Mouse (Mus musculus): Measurements from ENCODE around the gene Olfr1448. TPM values are rescaled to one million over a fixed set of nuclear protein-coding genes. Genes with fewer than 3 reads are reported as not detected.
"Not testable (repeated sequence)": the region's sequence is repeated elsewhere in the genome, so short reads cannot be mapped to it uniquely, and the experiment has no call there.

Olfr1448 gene
- not detected in 2 replicates for polyA plus RNA-seq (2012; ENCODE audit: insufficient read depth, insufficient read length, missing spikeins)

GRCm38 (mm10) chr19:12924319-12924718 lies at the start of gene Olfr1448:
Gene Olfr1448, minus strand, starts transcription at chr19:12924419.
- no peak for TF ChIP-seq POLR2A (IDR thresholded peaks at IDR 0.05; ENCODE audit: borderline replicate concordance, low read depth, low read length)
- no peak for TF ChIP-seq CTCF (IDR thresholded peaks at IDR 0.05; ENCODE audit: low read depth, low read length)
- peaks cover 2% of the 10 kb centered on the region; the same call in 1 of the 2 replicates for H3K4me1 ChIP-seq (ENCODE audit: control insufficient read depth, insufficient read depth, low read length)
- no peak within 1 kb of the TSS for H3K4me3 ChIP-seq (ENCODE audit: insufficient read depth, low read length)
- no peak within 1 kb of the TSS for H3K27ac ChIP-seq (ENCODE audit: insufficient read depth, low read depth, low read length)

DNA sequence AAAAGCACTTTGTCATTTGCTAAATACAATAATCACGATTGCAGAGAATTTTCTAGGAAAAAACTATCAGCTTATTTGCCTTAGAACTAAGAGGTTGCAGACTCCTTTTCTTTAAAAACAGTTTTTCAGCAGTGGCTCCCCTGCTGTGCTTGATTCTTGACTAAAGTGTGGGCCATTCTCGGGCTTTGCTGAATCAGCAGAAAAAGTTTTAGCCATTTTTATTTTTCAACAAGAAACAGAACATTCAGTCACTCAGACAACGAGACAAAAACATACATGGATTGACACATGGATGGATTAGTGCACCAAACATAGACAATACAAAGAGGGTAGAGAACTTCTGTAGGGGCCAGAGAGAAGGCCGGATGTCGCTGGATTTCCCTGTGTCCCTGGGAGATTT lies 45.9 kb upstream of the Olfr1448 start:
- not testable (repeated sequence) for H3K4me1 ChIP-seq (ENCODE audit: control insufficient read depth, insufficient read depth, low read length); H3K4me3 ChIP-seq (ENCODE audit: insufficient read depth, low read length); H3K27ac ChIP-seq (ENCODE audit: insufficient read depth, low read depth, low read length)

DNA sequence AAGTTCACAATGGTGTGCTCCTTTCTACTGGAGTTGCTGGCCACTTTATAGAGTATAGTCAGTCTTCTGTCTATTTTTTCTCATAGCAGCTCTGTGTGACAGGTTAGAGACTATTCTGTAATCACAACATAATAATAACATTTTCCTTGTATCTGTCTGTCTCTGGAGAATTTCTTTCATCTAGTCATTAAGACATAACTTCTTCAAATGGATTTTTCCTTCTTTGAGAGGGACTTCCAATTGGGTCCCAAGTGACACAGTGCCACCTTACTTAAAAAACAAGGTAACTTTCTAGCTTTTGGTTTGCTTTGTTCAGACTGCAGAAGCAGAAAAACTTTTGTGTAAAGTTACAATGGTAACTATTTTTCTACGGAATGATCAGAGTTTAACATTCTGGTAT lies 25.7 kb upstream of the Olfr1448 start, which contains the start of gene Olfr1450:
Gene Olfr1450 (plus strand): TSS at position 301 of the 400 bp plus-strand sequence.
- TF ChIP-seq CTCF (IDR thresholded peaks at IDR 0.05; ENCODE audit: low read depth, low read length): no peak
- TF ChIP-seq POLR2A (IDR thresholded peaks at IDR 0.05; ENCODE audit: borderline replicate concordance, low read depth, low read length): no peak
- Histone ChIP-seq H3K27ac (ENCODE audit: insufficient read depth, low read depth, low read length) (no peak within 1 kb of the TSS), H3K4me3 (ENCODE audit: insufficient read depth, low read length) (no peak within 1 kb of the TSS), H3K4me1 (ENCODE audit: control insufficient read depth, insufficient read depth, low read length) (no peaks in the 10 kb centered on the region)

GRCm38 (mm10) chr19:12930540-12930939 lies 6.3 kb upstream of the Olfr1448 start, which contains the start of gene Olfr1449:
Gene Olfr1449, plus strand, starts transcription at chr19:12930840.
- Histone ChIP-seq H3K4me1 (ENCODE audit: control insufficient read depth, insufficient read depth, low read length) (peaks cover 7% of the 10 kb centered on the region), H3K4me3 (ENCODE audit: insufficient read depth, low read length) (no peak within 1 kb of the TSS), H3K27ac (ENCODE audit: insufficient read depth, low read depth, low read length) (peak within 1 kb of the TSS; percentile 47)
- TF ChIP-seq POLR2A (IDR thresholded peaks at IDR 0.05; ENCODE audit: borderline replicate concordance, low read depth, low read length): no peak
- no peak for TF ChIP-seq CTCF (IDR thresholded peaks at IDR 0.05; ENCODE audit: low read depth, low read length)

DNA sequence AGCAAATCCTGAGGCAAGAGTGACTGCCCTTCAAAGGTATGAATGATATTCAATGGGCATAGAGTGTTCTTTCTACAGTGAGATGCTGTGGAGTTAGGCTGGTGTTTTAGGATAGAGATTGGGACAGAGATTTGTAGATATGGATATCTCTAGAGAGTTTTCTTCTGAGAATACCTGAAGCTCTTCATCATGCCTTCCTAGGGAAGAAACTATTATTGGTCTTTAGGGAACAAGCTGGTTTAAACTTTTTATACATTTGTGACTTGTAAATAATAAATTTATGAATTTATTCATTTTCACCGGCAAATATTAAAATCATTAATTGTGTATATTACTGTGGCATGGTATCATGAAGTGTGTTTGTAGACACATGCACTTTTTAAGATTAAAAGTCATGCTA lies 20.6 kb downstream of the Olfr1448 start, which contains the start of gene Olfr1447:
Gene Olfr1447 (minus strand): TSS at position 101 of the 400 bp plus-strand sequence.
- TF ChIP-seq POLR2A (IDR thresholded peaks at IDR 0.05; ENCODE audit: borderline replicate concordance, low read depth, low read length) (no peak), CTCF (IDR thresholded peaks at IDR 0.05; ENCODE audit: low read depth, low read length) (no peak)

GRCm38 (mm10) chr19:12893424-12893823 lies 30.8 kb downstream of the Olfr1448 start, which contains the start of gene Olfr1446:
Gene Olfr1446, minus strand, starts transcription at chr19:12893524.
- Histone ChIP-seq H3K4me3 (ENCODE audit: insufficient read depth, low read length) (no peak within 1 kb of the TSS), H3K4me1 (ENCODE audit: control insufficient read depth, insufficient read depth, low read length) (no peaks in the 10 kb centered on the region), H3K27ac (ENCODE audit: insufficient read depth, low read depth, low read length) (no peak within 1 kb of the TSS)
- TF ChIP-seq CTCF (IDR thresholded peaks at IDR 0.05; ENCODE audit: low read depth, low read length) (no peak), POLR2A (IDR thresholded peaks at IDR 0.05; ENCODE audit: borderline replicate concordance, low read depth, low read length) (no peak)

More for the DNA sequence above, 20.6 kb downstream of the Olfr1448 start, which contains the start of gene Olfr1447:
- Histone ChIP-seq H3K27ac (ENCODE audit: insufficient read depth, low read depth, low read length) (no peak within 1 kb of the TSS), H3K4me3 (ENCODE audit: insufficient read depth, low read length) (no peak within 1 kb of the TSS), H3K4me1 (ENCODE audit: control insufficient read depth, insufficient read depth, low read length) (no peaks in the 10 kb centered on the region)

GRCm38 (mm10) chr19:12883555-12883954 lies 40.7 kb downstream of the Olfr1448 start, which contains the start of gene Olfr1445:
Gene Olfr1445, plus strand, starts transcription at chr19:12883855.
- H3K4me3 ChIP-seq (ENCODE audit: insufficient read depth, low read length): no peak within 1 kb of the TSS
- H3K27ac ChIP-seq (ENCODE audit: insufficient read depth, low read depth, low read length): no peak within 1 kb of the TSS
- TF ChIP-seq POLR2A (IDR thresholded peaks at IDR 0.05; ENCODE audit: borderline replicate concordance, low read depth, low read length) (no peak), CTCF (IDR thresholded peaks at IDR 0.05; ENCODE audit: low read depth, low read length) (no peak)
- H3K4me1 ChIP-seq (ENCODE audit: control insufficient read depth, insufficient read depth, low read length): no peaks in the 10 kb centered on the region

Other genes with a start within 250 kb of the Olfr1448 start
- gene Olfr1443, start 246.3 kb downstream of the Olfr1448 start, polyA plus RNA-seq (2012; ENCODE audit: insufficient read depth, insufficient read length, missing spikeins): not detected in 2 replicates
- gene Keg1, start 228.6 kb downstream of the Olfr1448 start, polyA plus RNA-seq (2012; ENCODE audit: insufficient read depth, insufficient read length, missing spikeins): not detected in 2 replicates
- 1.3 and 2.0 TPM in 2 replicates for gene Cntf, start 158.8 kb downstream of the Olfr1448 start, polyA plus RNA-seq (2012; ENCODE audit: insufficient read depth, insufficient read length, missing spikeins)
- gene Zfp91, start 128.3 kb downstream of the Olfr1448 start, polyA plus RNA-seq (2012; ENCODE audit: insufficient read depth, insufficient read length, missing spikeins): 66.9 and 74.5 TPM in 2 replicates
- gene Lpxn, start 128.2 kb downstream of the Olfr1448 start, polyA plus RNA-seq (2012; ENCODE audit: insufficient read depth, insufficient read length, missing spikeins): 150 TPM in 2 replicates
- not detected in 2 replicates for gene Gm5244, start 77.7 kb downstream of the Olfr1448 start, polyA plus RNA-seq (2012; ENCODE audit: insufficient read depth, insufficient read length, missing spikeins)
- 0.72 TPM in 1 of 2 replicates, not detected in the other for gene Olfr1444, start 67.1 kb downstream of the Olfr1448 start, polyA plus RNA-seq (2012; ENCODE audit: insufficient read depth, insufficient read length, missing spikeins)
- gene Olfr1445, start 40.6 kb downstream of the Olfr1448 start, polyA plus RNA-seq (2012; ENCODE audit: insufficient read depth, insufficient read length, missing spikeins): not detected in 2 replicates
- not detected in 2 replicates for gene Olfr1446, start 30.9 kb downstream of the Olfr1448 start, polyA plus RNA-seq (2012; ENCODE audit: insufficient read depth, insufficient read length, missing spikeins)
- gene Olfr1447, start 20.7 kb downstream of the Olfr1448 start, polyA plus RNA-seq (2012; ENCODE audit: insufficient read depth, insufficient read length, missing spikeins): not detected in 2 replicates
- gene Olfr1449, start 6.4 kb upstream of the Olfr1448 start, polyA plus RNA-seq (2012; ENCODE audit: insufficient read depth, insufficient read length, missing spikeins): not detected in 2 replicates
- gene Olfr1450, start 25.8 kb upstream of the Olfr1448 start, polyA plus RNA-seq (2012; ENCODE audit: insufficient read depth, insufficient read length, missing spikeins): not detected in 2 replicates
- not detected in 2 replicates for gene Olfr1451, start 70.6 kb upstream of the Olfr1448 start, polyA plus RNA-seq (2012; ENCODE audit: insufficient read depth, insufficient read length, missing spikeins)
- not detected in 2 replicates for gene Olfr1453, start 103.9 kb upstream of the Olfr1448 start, polyA plus RNA-seq (2012; ENCODE audit: insufficient read depth, insufficient read length, missing spikeins)
- gene Olfr1454, start 136.2 kb upstream of the Olfr1448 start, polyA plus RNA-seq (2012; ENCODE audit: insufficient read depth, insufficient read length, missing spikeins): not detected in 2 replicates
- not detected in 2 replicates for gene Olfr1457, start 173.5 kb upstream of the Olfr1448 start, polyA plus RNA-seq (2012; ENCODE audit: insufficient read depth, insufficient read length, missing spikeins)
- not detected in 2 replicates for gene Olfr1458, start 182.4 kb upstream of the Olfr1448 start, polyA plus RNA-seq (2012; ENCODE audit: insufficient read depth, insufficient read length, missing spikeins)
- 0.11 TPM in 1 of 2 replicates, not detected in the other for gene Olfr1459, start 225.1 kb upstream of the Olfr1448 start, polyA plus RNA-seq (2012; ENCODE audit: insufficient read depth, insufficient read length, missing spikeins)
- gene Olfr1461, start 238.6 kb upstream of the Olfr1448 start, polyA plus RNA-seq (2012; ENCODE audit: insufficient read depth, insufficient read length, missing spikeins): not detected in 2 replicates